Mouse (Mus musculus): ENCODE measurements at regions not wholly inside any gene's neighbourhood (a gene's known extent, or its start where the extent isn't known, plus 50 kb on each side); places are given as distances from the start of the nearest gene placed in this dataset.

- TF ChIP-seq CTCF (IDR thresholded peaks at IDR 0.05; ENCODE audit: low read depth) (no peak), EP300 (optimal IDR thresholded peaks at IDR 0.05) (no peak)
Measured at GRCm38 (mm10) chr9:113523173-113523572, 184.9 kb downstream of the Pdcd6ip start.

All from stomach, postnatal 0 days (tissue).